Mouse (Mus musculus) heart, adult 8-10 months (tissue): ENCODE measurements around the gene Nckap1l. TPM values are rescaled to one million over a fixed set of nuclear protein-coding genes. Genes with fewer than 3 reads are reported as not detected.

Source experiments
- DNase-seq: peaks from one replicate; pipeline ENCODE4 v3.0.0; 2022; ENCODE audit warnings: low spot score
- total RNA-seq, 4 experiments: library from RNA; stranded (reverse); gene quantifications; 2 replicates each; pipeline ENCODE4 v1.2.4; 2022

The Nckap1l gene
- total RNA-seq, 4 experiments from 2014 or later, result 2.6 to 5.4 (median 3.1) TPM

DNA sequence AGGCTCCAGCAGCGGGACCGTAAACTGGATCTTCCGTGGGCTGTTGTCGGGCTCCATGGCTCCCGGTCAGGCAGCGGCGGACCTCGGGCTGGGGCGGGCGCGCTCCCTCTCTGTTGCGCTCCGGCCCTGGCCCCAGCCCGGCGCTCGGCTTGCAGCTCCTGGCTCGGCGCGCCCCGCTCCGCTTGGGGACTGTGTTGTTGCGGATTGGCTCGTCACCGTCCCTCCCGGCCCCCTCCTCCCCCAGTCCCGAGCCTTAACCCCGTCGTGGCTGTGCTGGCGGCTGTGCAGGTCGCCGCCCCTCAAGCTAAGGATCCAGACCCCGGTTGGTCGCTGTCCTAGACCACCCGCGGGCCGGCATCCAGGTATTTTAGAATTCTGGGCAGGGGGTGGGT, 84.2 kb downstream of the Nckap1l start, which contains the start of gene Ppp1r1a:
Gene Ppp1r1a (minus strand): TSS at position 182 of the 392 bp plus-strand sequence.
- no peak for DNase-seq

DNA sequence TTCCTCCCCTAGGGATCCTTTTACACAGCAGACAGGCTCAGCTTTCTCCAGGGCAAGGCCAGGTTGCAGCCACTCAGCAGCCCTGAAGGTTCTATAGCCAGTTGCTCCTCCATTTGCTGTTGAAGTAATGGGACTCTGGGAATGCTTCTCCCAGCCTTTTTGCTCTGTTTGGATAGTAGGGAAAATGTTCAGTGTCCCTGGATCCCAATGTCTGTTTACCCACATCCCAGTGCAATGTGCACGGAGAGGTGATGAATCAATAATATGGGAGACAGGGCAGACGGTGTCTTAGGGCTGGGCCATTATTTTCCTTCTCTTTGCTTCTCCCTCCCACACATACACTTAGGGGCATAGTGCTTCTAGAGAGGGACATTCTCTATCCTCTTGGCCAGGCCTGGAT, 85.7 kb downstream of the Nckap1l start:
- no peak for DNase-seq

DNA sequence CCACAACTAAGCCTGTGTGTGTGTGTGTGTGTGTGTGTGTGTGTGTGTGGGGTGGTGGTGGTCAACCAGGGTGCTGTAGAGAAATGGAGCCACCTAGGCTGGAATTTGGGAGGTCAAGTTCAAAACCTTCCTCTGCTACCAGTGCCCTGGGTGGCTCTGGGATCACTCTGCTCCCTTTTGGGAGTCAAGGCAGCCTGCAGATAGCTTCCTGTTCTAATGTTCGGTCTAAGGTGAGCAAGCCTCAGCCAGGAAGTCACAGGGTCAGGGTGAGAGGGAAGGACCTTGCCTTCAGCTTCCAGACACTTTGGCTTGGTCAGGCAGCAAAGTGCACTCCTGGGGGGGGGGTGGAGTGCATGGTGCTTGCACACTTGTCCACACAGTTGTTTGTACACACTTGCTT, 87.1 kb downstream of the Nckap1l start:
- DNase-seq, result no peak

DNA sequence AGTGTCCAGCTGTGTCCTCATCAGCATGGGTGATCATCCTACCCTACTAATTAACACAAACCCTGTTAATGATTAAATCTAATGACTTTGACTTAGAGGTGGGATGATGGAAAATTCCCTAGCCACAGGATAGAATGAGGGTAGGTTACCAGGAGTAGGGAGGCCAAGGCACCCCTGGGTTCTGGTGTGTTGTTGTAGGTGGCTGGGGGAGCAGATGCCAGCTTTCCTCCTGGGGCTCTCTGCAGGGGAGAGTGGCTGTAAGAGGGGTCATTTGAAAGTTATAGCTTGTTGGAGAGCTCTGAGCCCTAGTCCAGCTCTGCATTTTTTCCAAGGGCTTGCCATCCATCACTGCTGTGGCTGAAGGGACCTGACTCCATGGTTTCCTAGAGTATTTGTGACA, 88.9 kb downstream of the Nckap1l start:
- DNase-seq, result no peak

DNA sequence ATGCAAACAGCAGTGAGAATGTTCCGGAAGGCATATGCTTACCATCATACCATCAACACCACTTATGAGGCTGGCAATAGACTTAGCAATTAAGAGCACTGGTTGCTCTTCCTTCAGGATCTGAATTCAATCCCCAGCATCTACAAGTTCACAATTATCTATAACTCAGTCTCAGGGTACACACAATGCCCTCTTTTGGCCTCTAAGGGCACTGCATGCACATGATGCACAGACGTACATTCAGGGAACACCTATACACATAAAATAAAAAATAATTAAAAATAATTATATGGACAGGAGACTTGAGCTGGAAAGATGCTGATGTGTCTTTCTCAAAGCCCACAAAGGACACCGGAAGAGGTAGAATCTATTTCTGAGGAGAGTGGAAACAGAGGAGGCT, 94.4 kb downstream of the Nckap1l start:
- no peak for DNase-seq

Other genes starting within 250 kb of the Nckap1l start
- 10 to 100 TPM; 52.4 to 59.1 (median 57.0) TPM for gene Cbx5, start 214.0 kb upstream of the Nckap1l start, total RNA-seq
- 100 to 1,000 TPM; 134 to 164 (median 150) TPM for gene Hnrnpa1, start 213.4 kb upstream of the Nckap1l start, total RNA-seq
- gene Nfe2, start 195.4 kb upstream of the Nckap1l start, total RNA-seq, result 1 to 10 TPM in 2 of 4 experiments, under 1 TPM in 2; 0.31 to 2.6 (median 0.88) TPM
- 10 to 100 TPM; 48.9 to 55.0 (median 49.4) TPM for gene Copz1, start 181.1 kb upstream of the Nckap1l start, total RNA-seq
- not detected for gene Gpr84, start 143.2 kb upstream of the Nckap1l start, total RNA-seq
- 1 to 10 TPM; 6.7 to 9.5 (median 8.8) TPM for gene Zfp385a, start 113.7 kb upstream of the Nckap1l start, total RNA-seq
- gene Itga5, start 87.0 kb upstream of the Nckap1l start, total RNA-seq, result 10 to 100 TPM; 27.8 to 40.2 (median 33.7) TPM
- under 1 TPM in 2 of 4 experiments, not detected in 2; 0.37 to 0.54 TPM for gene Gtsf1, start 23.3 kb upstream of the Nckap1l start, total RNA-seq
- not detected for gene Gtsf2, start 5.3 kb upstream of the Nckap1l start, total RNA-seq
- gene Pde1b, start 49.2 kb downstream of the Nckap1l start, total RNA-seq, result 1 to 10 TPM in 3 of 4 experiments, under 1 TPM in 1; 0.79 to 2.5 (median 1.2) TPM
- 10 to 100 TPM in 2 of 4 experiments, 1 to 10 TPM in 2; 8.7 to 15.2 (median 12.4) TPM for gene Ppp1r1a, start 84.2 kb downstream of the Nckap1l start, total RNA-seq
- not detected for gene Glycam1, start 111.3 kb downstream of the Nckap1l start, total RNA-seq